Mouse (Mus musculus) adipose tissue, adult 10 weeks (tissue): Measurements from ENCODE around the gene Pxmp2. TPM values are rescaled to one million over a fixed set of nuclear protein-coding genes. Genes with fewer than 3 reads are reported as not detected.

Source experiments
- polyA plus RNA-seq: library from polyadenylated mRNA; stranded (reverse); fragments of 350-450 nt; fragmentation: Illumina TruSeq; extraction: RNeasy Lipid Tissue Mini Kit (QIAGEN cat#74804); gene quantifications from one replicate; pipeline ENCODE4 v1.2.3, GENCODE M21; 2014; ENCODE audit warnings: low read depth, low replicate concordance

Gene Pxmp2
- 49.1 TPM for polyA plus RNA-seq

DNA sequence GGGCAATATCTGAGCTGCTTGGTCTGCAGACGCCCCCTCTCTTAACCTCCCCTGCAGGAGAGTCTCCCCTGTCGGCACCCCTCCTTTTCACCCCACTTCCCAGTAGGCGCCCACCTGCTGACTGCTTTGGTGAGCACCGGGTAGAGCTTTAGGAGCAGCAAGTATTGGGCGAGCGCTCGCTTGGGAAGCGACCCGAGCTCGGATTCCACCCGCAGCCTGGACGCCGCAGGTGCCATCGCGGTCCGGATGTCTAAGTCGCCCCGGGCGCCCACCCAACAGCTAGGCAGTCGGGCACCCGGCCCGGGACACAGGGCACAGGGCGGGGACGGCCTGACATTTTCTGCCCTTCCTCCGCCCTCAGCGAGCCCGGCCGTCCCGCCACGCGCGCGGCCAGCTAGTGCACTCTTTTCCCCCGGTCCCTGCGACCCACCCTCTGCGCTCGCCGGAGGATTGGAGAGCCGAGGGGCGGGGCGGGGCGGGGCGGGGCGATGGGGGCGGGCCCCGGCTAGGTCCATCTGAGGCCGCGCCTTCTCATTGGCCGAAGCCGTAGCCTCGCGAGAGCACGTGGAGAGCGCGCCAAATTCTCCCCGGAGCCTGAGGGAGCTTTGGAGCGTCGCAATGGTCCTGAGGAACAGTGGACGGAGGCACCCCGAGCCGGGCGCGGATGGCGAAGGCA is at the start of gene Pxmp2, which contains the start of gene Pole:
Pxmp2 (minus strand) TSS at position 417 of the 676 bp plus-strand sequence.
Pole (plus strand) TSS at position 537 of the 676 bp plus-strand sequence.

DNA sequence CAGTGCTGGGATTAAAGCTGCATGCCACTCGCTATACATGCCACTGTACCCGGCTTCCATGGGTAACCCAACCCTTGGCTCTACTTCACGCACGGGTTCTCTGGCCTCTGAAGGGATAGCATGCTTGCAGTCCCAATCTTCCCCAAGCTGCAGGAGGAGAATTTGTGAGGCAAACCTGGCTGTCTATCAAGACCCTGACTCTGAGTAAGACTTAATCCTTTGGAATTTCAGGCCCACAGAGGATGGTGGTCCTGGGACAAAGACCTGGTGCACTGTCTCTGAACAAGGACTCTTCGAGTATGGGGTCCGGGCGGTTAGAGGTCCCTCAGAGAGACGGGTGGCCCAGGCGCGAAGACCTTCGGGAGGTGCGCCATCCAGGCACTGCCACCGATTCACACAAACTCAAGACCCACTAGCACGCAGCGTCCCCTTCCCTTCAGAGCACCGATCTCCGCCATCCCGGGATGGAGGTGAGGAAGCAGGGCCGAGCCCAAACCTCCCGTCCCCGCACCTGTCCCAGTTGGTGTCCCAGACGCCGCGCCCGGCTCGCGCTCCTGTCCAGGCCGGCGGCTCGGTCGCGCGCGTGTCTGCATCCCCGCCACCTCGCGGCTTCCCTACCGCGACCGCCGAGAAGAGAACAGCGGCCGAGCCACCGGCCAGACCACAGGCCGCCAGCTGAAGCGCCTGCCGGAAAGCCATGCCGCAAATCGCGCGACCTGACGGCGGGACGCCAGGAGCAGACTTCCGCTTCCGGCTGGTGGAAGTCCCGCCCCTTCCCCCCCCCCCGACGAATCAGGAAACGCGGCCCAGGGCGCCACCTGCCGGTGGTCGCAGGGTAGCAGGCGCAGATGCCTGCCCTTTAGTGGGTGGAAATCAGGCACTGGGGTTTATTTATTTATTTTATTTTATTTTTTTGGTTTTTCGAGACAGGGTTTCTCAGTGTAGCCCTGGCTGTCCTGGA is 16.6 kb downstream of the Pxmp2 start, which contains the start of gene Pgam5:
Pgam5 (minus strand) TSS at position 773 of the 961 bp plus-strand sequence.

DNA sequence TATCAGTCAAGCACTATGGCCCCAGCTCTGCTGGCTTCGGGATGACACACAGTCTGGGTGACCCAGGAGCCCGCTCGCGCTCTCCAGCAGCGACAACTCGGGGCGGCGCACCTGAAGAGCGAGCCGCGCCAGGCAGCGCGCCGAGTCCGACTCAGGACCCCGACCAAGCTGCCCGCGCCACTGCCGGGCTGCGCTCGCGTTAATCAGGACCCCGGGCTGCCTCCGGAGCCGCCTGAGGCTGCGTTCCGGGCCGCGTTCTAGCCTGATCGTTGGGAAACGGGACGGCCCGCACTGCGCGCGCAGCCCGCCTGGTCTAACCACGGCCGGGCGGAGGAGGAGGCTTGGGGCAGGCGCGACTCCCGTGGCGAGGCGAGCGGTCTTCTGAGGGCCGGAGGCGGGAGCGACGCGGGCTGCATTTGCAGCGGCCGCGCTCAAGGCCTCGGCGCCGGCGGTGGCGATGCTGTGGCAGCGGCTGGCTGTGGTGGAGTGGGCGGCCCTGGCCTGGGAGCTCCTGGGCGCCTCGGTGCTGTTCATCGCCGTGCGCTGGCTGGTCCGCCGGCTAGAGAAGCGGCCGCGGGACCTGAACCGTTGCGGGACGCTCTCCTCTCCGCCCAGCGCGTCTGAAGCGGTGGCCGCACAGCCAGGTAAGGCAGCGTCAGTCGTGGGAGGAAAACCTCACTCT is 55.1 kb downstream of the Pxmp2 start, which contains the start of gene Ankle2:
Ankle2 (plus strand) TSS at position 225 of the 682 bp plus-strand sequence.

Other genes with a start within 250 kb of the Pxmp2 start
- 2.5 TPM for gene Gm17655, start 213.7 kb downstream of the Pxmp2 start, polyA plus RNA-seq
- 1.4 TPM for gene Gm35315, start 191.8 kb downstream of the Pxmp2 start, polyA plus RNA-seq
- 3.5 TPM for gene Plcxd1, start 186.2 kb downstream of the Pxmp2 start, polyA plus RNA-seq
- 23.2 TPM for gene Gtpbp6, start 178.0 kb downstream of the Pxmp2 start, polyA plus RNA-seq
- 5.6 TPM for gene Zfp605, start 176.1 kb downstream of the Pxmp2 start, polyA plus RNA-seq
- gene Chfr, start 150.3 kb downstream of the Pxmp2 start, polyA plus RNA-seq = 30.0 TPM
- gene Golga3, start 109.5 kb downstream of the Pxmp2 start, polyA plus RNA-seq = 20.7 TPM
- 20.8 TPM for gene Ankle2, start 55.2 kb downstream of the Pxmp2 start, polyA plus RNA-seq
- 27.7 TPM for gene Pgam5, start 16.3 kb downstream of the Pxmp2 start, polyA plus RNA-seq
- 4.7 TPM for gene Pole, start 120 bp upstream of the Pxmp2 start, polyA plus RNA-seq
- 37.7 TPM for gene P2rx2, start 57.0 kb upstream of the Pxmp2 start, polyA plus RNA-seq
- 279 TPM for gene Lrcol1, start 58.5 kb upstream of the Pxmp2 start, polyA plus RNA-seq
- gene Fbrsl1, start 162.3 kb upstream of the Pxmp2 start, polyA plus RNA-seq = 49.2 TPM